Mouse (Mus musculus): ENCODE results near the gene M6pr.

Gene M6pr

GRCm38 (mm10) chr6:122297279-122298222 lies 11.0 kb upstream of the M6pr start:
- peak; percentile 54 for DNase-seq (ENCODE audit: low read depth, low spot score)

GRCm38 (mm10) chr6:122298223-122298609 lies 10.3 kb upstream of the M6pr start:
- no peak for DNase-seq (ENCODE audit: low read depth, low spot score)

- DNase-seq (ENCODE audit: low read depth, low spot score), result no peak
Observed at GRCm38 (mm10) chr6:122299621-122300133, 8.8 kb upstream of the M6pr start.

- no peak for DNase-seq (ENCODE audit: low read depth, low spot score)
Observed at GRCm38 (mm10) chr6:122302121-122302520, 6.4 kb upstream of the M6pr start.

GRCm38 (mm10) chr6:122302661-122303060 lies 5.9 kb upstream of the M6pr start:
- DNase-seq (ENCODE audit: low read depth, low spot score), result no peak

- no peak for DNase-seq (ENCODE audit: low read depth, low spot score)
Observed at GRCm38 (mm10) chr6:122303526-122303925, 5.0 kb upstream of the M6pr start.

GRCm38 (mm10) chr6:122304355-122304754 lies 4.2 kb upstream of the M6pr start:
- peak; percentile 87 for DNase-seq (ENCODE audit: low read depth, low spot score)

GRCm38 (mm10) chr6:122304790-122305555 lies 3.5 kb upstream of the M6pr start:
- no peak for DNase-seq (ENCODE audit: low read depth, low spot score)

- no peak for DNase-seq (ENCODE audit: low read depth, low spot score)
Observed at GRCm38 (mm10) chr6:122306707-122307106, 1.8 kb upstream of the M6pr start.

GRCm38 (mm10) chr6:122308136-122308504 lies 400 bp upstream of the M6pr start:
- no peak for DNase-seq (ENCODE audit: low read depth, low spot score)

- no peak for DNase-seq (ENCODE audit: low read depth, low spot score)
Observed at GRCm38 (mm10) chr6:122309446-122309960, 983 bp downstream of the M6pr start.

GRCm38 (mm10) chr6:122310187-122310820 lies 1.8 kb downstream of the M6pr start:
- no peak for DNase-seq (ENCODE audit: low read depth, low spot score)

- DNase-seq (ENCODE audit: low read depth, low spot score), result no peak
Observed at GRCm38 (mm10) chr6:122318726-122319125, 10.2 kb downstream of the M6pr start.

- no peak for DNase-seq (ENCODE audit: low read depth, low spot score)
Observed at GRCm38 (mm10) chr6:122325361-122325975, 16.9 kb downstream of the M6pr start.

- no peak for DNase-seq (ENCODE audit: low read depth, low spot score)
Observed at GRCm38 (mm10) chr6:122333081-122333612, 24.6 kb downstream of the M6pr start.

- peak; percentile 68 for DNase-seq (ENCODE audit: low read depth, low spot score)
Observed at GRCm38 (mm10) chr6:122334786-122335340, 26.3 kb downstream of the M6pr start.

GRCm38 (mm10) chr6:122337546-122337945 lies 29.0 kb downstream of the M6pr start:
- DNase-seq (ENCODE audit: low read depth, low spot score), result no peak

- DNase-seq (ENCODE audit: low read depth, low spot score), result peak; percentile 82
Observed at GRCm38 (mm10) chr6:122339047-122339647, 30.6 kb downstream of the M6pr start.

- DNase-seq (ENCODE audit: low read depth, low spot score), result peak; percentile 92
Observed at GRCm38 (mm10) chr6:122339648-122340341, 31.3 kb downstream of the M6pr start.
